In the genomic region with DNA sequence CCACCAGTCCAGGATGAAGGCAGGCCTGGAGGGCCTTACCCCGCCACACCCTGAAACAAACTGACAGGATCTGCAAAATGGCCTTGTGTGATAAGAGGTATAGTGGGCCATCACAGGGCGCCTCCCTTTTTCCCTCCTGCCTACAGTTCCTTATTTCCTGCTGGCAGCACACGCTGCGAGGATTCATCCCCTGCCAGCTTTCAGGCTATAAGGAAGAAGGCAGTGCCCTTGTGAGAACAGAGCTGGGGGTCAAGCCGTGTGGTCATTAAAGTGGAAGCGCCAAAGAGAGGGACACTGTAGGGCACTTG, we compare ENCODE assay signal across 8 mouse cellular contexts. TPM values are rescaled to one million over a fixed set of nuclear protein-coding genes. Genes with fewer than 3 reads are reported as not detected.
A peak's percentile ranks its signal among the peaks of the same experiment; 100 is the strongest.
DNase-seq lines count a peak whose midpoint lies in the region; ATAC-seq lines count a peak whose summit lies in the region.

No protein-coding gene starts in this region.

- no peak for DNase-seq in kidney, adult 18-20 months
- peak; percentile 74 for DNase-seq in c-Kit-negative CD71-positive TER-119-positive erythroid progenitor cells, embryonic 14.5 days (ENCODE audit: low read depth, low spot score)
- no peak for DNase-seq in hindbrain, embryonic 11.5 days (ENCODE audit: low spot score)
- no peak for DNase-seq in urinary bladder, postnatal 10 days (ENCODE audit: low spot score)
- DNase-seq in gastrocnemius, adult 18-20 months (ENCODE audit: low spot score): no peak
- DNase-seq in T-cell, adult 2 months (ENCODE audit: low spot score): no peak

- H3K27ac ChIP-seq in kidney, embryonic 16.5 days (ENCODE audit: low read length): peak overlapping the region; percentile 97
- H3K27ac ChIP-seq in hindbrain, embryonic 11.5 days (ENCODE audit: low read depth, low read length): peak overlapping the region; percentile 97

- peaks cover 22% of the 10 kb centered on the region for H3K4me1 ChIP-seq in kidney, embryonic 16.5 days (ENCODE audit: insufficient read depth, low read length)
- H3K4me1 ChIP-seq in hindbrain, embryonic 11.5 days (replicated peaks; ENCODE audit: control insufficient read depth, insufficient read depth, low read length): 0 out of 2 replicates have a peak, but pooled peaks cover 12% of the 10 kb centered on the region
- H3K4me1 ChIP-seq in megakaryocyte, embryonic 14.5 days: peaks cover 85% of the 10 kb centered on the region

- WGBS in kidney, embryonic 16.5 days: 6% methylated on average over 6 of the region's 6 CpGs
- WGBS in hindbrain, embryonic 11.5 days: 16% methylated on average over 6 of the region's 6 CpGs

- peaks cover 12% of the 10 kb centered on the region for H3K36me3 ChIP-seq in kidney, embryonic 16.5 days (ENCODE audit: insufficient read depth, low read length)
- H3K36me3 ChIP-seq in hindbrain, embryonic 11.5 days (ENCODE audit: control insufficient read depth, insufficient read depth, low read length): 0 out of 2 replicates have a peak, but pooled peaks cover 3% of the 10 kb centered on the region
- H3K36me3 ChIP-seq in megakaryocyte, embryonic 14.5 days (replicated peaks; ENCODE audit: low read length): peaks cover 39% of the 10 kb centered on the region

- no peaks in the 10 kb centered on the region for H3K9me3 ChIP-seq in kidney, embryonic 16.5 days (ENCODE audit: low read length)
- no peaks in the 10 kb centered on the region for H3K9me3 ChIP-seq in hindbrain, embryonic 11.5 days (ENCODE audit: control insufficient read depth, low read length)
- no peaks in the 10 kb centered on the region for H3K9me3 ChIP-seq in megakaryocyte, embryonic 14.5 days

- peak overlapping the region; percentile 92 for H3K4me3 ChIP-seq in kidney, embryonic 16.5 days (ENCODE audit: low read length)
- peak overlapping the region; percentile 69 for H3K4me3 ChIP-seq in hindbrain, embryonic 11.5 days (ENCODE audit: low read depth, low read length)
- peak overlapping the region; percentile 98 for H3K4me3 ChIP-seq in megakaryocyte, embryonic 14.5 days (replicated peaks)

- H3K27me3 ChIP-seq in kidney, embryonic 16.5 days (ENCODE audit: insufficient read depth, low read length): no peaks in the 10 kb centered on the region
- no peaks in the 10 kb centered on the region for H3K27me3 ChIP-seq in hindbrain, embryonic 11.5 days (ENCODE audit: control insufficient read depth, insufficient read depth, low read length)
- no peaks in the 10 kb centered on the region for H3K27me3 ChIP-seq in megakaryocyte, embryonic 14.5 days (replicated peaks)

- peak; percentile 5 for ATAC-seq in kidney, embryonic 16.5 days (ENCODE audit: low FRiP score, low TSS enrichment)
- ATAC-seq in hindbrain, embryonic 11.5 days (ENCODE audit: low FRiP score): 0 out of 2 replicates have a peak, but pooled peaks have one; percentile 15

- peak overlapping the region; percentile 89 for H3K4me2 ChIP-seq in kidney, embryonic 16.5 days (replicated peaks; ENCODE audit: low read depth, low read length)
- peak overlapping the region; percentile 60 for H3K4me2 ChIP-seq in hindbrain, embryonic 11.5 days (replicated peaks; ENCODE audit: low read depth, low read length)

- peak overlapping the region; percentile 96 for H3K9ac ChIP-seq in kidney, embryonic 16.5 days (replicated peaks; ENCODE audit: low read length)
- H3K9ac ChIP-seq in hindbrain, embryonic 11.5 days (ENCODE audit: low read depth, low read length): peak overlapping the region; percentile 84

RNA-seq across cellular contexts. Expression of gene Ctbp1, which starts 1.1 kb away (rescaled TPM):
- 312 and 350 TPM in 2 replicates for polyA plus RNA-seq in kidney, embryonic 16.5 days (2015; fragmentation: Nextera tagmentation; extraction: Ambion mirVana)
- 456 and 518 TPM in 2 replicates for polyA plus RNA-seq in hindbrain, embryonic 11.5 days (2014; fragmentation: Nextera tagmentation; extraction: Ambion mirVana)
- 321 and 333 TPM in 2 replicates for polyA plus RNA-seq in megakaryocyte, embryonic 14.5 days (2012; ENCODE audit: insufficient read depth, low replicate concordance)
- 100 to 1,000 TPM; 211 to 229 TPM for total RNA-seq in gastrocnemius, adult 18-20 months (2021)

RNA-seq across cellular contexts. Expression of gene Spon2, which starts 55.5 kb away (rescaled TPM):
- 7.9 and 10.9 TPM in 2 replicates for polyA plus RNA-seq in kidney, embryonic 16.5 days (2015; fragmentation: Nextera tagmentation; extraction: Ambion mirVana)
- 3.4 and 4.5 TPM in 2 replicates for polyA plus RNA-seq in hindbrain, embryonic 11.5 days (2014; fragmentation: Nextera tagmentation; extraction: Ambion mirVana)
- not detected in 2 replicates for polyA plus RNA-seq in megakaryocyte, embryonic 14.5 days (2012; ENCODE audit: insufficient read depth, low replicate concordance)
- total RNA-seq in gastrocnemius, adult 18-20 months (2021): 1 to 10 TPM; 1.5 to 1.6 TPM
